Mouse (Mus musculus) cerebellum, postnatal 14 days (tissue): ENCODE measurements at regions not wholly inside any gene's neighbourhood (a gene's known extent, or its start where the extent isn't known, plus 50 kb on each side); places are given as distances from the start of the nearest gene placed in this dataset.

Experiments
- DNase-seq, 2 experiments: peaks; one replicate each; pipeline ENCODE4 v3.0.0; 2021; ENCODE audit warnings: mixed read lengths in 2 of 2

DNA sequence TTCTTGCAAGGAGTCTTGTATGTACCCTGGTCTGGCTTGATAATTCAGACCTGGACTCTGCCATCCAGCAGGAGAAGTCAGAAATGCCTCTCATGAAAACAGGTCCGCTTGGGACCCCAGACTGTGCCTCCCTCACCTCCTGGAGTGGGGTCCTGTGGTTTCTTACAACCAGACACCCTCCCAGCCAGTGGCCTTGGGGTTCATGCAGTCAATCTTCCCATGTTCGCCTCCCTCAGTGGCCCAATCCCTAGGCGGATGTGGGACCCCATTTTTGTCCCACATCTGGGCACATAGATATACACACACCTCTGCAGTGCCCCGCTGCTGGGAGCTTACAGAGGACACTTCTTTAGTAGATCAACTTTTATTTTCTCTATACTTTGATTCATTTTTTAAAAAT is 217.7 kb downstream of the Lrfn2 start:
- DNase-seq, result no peak

DNA sequence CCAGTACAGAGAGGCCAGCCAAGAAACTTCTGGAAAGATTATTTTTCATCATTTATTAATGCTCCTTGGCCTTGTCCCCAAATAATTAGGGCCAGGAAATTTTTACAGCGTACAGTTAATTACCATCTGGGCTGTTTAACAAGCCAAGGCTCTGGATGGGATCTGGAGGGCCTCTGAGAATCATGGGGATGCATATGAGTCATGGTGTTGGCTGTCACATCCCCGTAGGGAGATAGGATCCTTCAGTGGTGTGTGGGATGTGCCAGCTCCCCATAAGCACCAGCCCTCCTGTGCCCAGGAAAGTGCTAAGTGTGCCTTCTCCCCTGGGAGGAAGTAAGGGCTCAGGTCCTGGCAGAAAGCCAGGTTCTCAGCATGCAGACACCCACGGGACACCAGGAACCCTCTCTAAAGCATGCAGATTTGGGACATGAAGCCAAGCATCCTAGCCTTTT is 218.8 kb downstream of the Lrfn2 start:
- peak; percentile 21 to 49 for DNase-seq

DNA sequence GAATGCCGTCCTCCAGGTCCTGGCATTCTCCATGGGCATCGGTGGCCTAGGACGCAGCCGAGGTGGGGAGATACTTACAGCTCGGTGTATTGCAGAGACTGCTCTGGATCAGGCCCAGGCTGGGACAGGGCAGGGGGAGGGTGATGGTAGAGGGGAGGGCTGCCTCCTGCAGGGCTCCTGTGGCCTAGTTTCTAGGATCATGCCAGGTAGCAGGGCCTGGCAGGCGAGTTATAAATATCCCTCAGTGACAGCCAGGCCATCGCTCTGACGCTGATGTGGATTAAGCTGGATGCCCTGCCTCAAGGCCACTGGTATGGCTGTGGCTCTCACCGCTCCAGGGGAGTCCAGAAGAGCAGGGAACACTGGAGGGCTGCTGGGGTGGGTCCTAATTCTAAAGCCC is 221.8 kb downstream of the Lrfn2 start:
- peak; percentile 40 to 41 for DNase-seq

DNA sequence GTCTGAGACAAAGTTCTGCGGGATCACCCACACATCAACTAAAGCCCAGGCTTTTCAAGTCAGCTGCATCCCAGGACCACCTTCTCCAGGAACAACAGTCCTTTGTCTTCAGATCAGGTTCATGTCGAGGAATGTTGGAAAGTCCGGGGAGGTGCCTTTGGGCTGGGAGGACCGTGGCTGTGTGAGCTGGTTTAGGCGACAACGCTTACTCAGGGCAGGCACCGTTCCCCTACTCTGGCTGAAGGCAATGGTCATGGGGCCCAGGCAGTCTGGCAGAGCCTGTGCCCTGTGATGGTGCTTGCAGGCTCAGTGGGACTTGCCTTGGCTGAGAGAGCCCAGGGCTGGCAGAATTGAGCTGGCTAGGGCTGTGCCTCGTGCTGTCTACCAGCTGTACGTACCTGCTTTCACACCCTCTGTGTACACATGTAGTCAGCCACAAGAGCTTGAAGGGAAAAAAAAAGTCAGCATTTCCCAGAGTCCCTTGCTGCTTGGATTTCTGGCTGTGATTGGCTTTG is 222.9 kb downstream of the Lrfn2 start:
- DNase-seq, result peak; percentile 47 to 56

DNA sequence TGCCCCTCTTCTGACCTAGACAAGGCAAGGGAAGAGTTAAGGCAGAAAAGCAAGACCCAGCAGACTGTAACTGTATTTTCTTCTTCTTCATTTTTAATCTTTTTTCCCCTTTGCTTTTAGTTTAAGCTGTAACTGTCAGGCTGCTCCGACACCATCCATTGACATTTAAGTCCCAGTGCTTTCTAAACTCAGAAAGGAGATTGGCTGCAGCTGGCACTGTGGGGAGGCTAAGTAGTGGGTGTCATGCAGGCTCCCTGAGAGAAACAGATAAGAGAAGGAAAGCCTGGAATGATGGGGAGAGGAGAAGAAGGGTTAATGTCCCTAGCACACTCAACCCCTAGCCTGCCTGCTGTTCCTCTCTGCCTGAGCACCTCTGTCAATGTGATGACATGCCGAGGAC is 225.4 kb downstream of the Lrfn2 start:
- no peak for DNase-seq

DNA sequence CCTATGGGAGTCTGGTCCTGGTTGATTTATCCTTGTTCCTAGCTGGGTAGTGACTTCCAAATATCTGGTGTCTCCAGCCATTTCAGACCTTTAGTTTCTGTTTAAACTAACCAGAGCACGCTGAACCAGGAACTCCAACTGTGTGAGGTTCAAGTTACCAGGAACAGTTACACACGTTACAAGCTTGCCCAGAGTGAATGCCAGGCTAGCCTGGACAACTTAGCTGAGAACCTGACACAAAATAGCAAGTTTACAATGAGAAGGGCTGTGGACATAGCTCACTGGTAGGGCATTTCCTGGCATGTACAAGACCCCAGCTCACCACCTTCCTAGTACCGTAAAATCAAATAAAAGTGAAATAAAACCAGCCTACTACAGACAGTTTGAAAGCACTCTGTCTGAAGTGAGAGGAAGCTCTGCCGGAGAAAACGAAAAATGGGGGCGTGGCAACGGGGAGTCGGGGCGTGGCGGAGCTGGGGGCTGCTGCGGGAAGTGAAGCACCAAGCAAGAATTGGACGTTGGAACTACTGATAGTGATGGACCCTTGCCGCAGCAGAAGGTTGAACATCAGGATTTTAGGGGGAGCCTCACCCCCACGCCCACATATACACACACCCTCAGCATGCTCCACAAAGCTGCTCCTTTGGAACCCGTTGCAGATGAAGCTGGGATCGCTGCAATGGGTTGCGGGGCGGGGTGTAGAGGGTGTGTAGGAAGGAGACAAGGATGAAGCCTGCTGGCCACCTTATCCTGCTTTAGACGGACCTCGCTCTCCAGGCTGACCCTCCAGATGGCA is 239.3 kb downstream of the Lrfn2 start:
- no peak for DNase-seq

DNA sequence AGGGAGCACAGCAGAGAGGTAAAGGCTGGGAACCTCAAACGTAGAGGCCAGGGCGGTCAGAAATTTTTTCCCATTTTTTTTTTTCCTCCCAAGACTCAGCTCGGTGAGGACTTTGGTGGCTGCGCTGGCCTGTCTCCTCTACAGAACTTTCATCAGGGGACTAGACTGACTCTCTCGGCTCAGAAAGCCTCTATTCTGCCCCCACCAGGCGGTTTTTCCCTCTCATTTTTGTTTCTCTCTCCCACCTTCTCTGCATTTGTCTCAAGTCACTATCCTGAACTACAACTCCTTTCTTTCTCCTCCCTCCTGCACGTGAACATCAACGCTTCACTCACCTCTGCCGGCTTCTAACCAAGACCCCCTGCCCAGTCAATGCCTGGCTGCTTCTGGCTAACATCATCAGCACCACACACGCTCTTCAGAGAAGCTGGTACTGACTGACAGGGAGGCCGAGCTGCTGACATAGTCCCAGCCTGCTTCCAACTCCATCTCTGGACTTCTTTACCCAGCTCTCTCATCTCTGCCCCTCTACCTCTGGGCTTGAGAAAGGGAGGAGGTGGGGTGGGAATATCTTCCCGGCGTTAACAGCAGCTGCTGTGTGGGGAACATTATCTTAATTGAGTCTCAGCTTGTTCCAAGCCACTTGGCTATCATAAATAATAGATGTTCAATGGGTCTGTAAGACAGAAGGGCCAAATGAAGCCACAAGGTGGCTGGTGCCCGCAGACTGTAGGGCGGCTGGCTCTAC is 240.0 kb downstream of the Lrfn2 start:
- no peak for DNase-seq

DNA sequence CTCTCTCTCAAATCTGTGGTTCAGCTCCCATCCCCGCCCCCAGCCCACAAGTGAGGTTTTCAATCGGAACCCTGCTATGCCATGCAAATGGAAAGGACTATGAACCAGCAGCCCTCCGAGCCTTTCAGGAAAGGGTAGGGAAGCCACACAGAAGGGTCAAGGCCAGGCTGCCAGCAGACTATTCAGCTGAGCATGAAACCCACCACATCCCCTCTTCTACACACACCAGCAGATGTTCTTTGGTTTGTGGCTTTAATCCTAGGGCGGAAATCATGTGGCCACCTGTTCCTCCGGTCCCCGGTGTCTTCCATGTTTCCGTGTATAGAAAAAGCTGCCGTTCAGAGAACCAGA is 240.6 kb downstream of the Lrfn2 start:
- no peak for DNase-seq

DNA sequence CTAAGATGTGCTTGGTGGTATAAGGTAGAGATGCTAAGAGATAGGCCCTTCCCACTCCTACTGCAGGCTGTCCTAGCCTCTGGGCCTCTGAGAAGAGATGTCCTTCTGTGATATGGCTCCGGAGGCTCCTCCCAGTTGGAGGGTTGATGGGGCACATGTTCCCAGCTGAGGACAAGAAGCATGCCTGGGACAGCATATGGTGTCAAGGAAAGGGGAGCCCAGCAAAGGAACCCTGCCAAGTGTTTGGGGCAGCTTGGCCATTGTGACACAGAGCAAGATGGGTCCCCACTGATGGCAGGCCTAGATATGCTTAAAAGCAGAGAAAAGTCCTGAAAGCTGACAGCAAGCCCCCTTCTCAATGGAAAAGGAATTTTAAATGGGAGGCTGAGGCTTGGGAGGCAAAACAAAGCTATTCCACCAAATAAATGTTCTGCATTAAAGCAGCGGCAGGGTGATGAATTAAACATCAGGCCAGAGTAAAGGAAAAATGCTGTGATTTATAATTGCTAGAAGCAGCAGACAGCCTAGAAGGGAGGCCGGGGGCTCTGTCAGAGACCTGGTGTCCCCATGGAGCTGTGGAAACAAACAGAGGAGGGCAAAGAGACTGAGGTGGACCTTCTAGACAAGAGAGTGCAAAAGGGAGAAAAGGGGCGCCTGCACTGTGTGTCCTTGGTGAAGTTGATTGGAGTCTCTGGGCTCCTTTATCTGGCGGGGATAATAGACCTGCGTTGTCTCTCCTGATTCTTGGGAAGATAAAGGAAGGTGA is 246.0 kb downstream of the Lrfn2 start:
- no peak for DNase-seq

DNA sequence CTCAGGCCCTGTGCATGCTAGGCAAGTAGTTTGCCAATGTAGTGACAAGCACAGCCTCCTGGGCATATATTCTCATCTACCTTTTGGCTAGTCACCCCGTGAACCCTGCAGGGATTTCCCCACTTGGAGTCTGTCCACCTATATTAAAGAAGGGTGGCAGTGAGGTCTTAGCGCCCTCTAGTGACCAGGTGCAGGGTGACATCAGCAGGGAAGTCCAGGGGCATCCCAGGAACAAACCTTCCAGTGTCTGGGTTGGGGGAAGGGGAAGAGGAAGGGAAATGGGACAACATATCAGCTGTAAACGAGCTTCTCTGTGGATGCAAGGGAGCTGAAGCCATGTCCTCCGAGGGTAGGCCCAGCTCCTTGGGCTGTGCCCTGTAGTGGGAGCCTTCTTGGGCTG is 245.7 kb upstream of the Mocs1 start:
- DNase-seq, result peak; percentile 70 to 71

DNA sequence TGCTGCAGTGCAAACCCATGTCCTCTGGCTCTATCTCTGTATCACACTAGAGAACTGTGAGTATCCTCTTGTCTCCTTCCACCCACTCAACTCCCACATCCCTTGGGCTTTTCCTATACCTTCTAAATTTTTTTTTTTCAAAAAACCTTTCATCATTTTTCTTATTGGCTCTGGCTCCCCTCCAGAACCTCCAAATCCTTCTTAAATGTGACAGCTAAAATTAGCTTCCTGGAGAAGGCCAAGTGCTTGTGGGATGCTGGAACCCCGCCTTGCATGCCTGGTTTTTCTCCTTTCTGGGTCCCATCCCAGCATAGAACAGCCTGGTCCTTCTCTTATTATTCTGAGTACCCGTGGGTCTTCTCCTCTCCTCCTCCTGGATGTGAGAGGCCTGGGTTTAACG is 244.2 kb upstream of the Mocs1 start:
- peak in 1 of 2 experiments; percentile 43 for DNase-seq

DNA sequence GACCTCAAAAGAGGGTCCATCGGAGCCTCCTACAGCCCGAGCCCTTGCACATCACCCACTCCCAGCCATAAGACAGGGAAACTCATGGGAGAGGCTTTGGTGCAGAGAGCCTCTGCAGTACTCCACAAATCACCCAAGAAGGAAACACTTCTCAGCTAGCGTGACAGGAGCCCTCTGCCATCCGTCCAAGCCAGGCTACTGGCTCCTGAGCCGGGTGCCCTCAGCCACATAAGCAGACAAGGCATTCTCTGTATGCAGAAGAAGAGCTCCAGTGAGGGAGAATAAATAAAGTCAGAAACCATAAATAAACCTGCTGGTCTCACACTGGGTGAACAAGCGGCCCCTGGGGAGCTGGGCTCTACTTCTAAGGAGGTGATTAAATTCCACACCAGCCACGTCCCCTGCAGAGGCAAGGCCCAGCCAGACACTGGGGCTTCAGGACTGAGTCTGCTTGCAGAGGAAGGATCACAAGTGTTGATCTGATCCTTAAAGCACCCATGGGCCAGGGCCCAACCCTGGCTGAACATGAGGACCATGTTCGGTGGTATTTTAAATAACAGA is 243.0 kb upstream of the Mocs1 start:
- DNase-seq, result peak in 1 of 2 experiments; percentile 18

DNA sequence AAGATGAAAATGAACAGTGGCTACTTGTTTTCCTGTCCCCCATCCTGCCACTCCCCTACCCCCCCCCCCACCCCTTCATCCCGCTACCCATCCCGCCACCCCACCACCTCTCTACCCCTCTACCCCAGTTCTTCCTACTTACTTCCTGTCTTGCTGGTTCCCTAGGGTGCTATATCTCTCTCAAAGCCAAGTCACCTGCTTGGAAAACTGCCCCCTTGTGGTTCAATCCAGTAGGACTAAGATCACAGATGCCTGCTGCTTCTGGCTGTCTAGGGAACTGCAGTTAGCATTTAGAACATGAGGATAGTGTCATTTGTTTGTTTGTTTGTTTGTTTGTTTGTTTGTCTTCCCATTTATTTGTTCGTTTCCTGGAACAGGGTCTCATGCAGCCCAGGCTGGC is 238.4 kb upstream of the Mocs1 start:
- peak; percentile 72 to 81 for DNase-seq

DNA sequence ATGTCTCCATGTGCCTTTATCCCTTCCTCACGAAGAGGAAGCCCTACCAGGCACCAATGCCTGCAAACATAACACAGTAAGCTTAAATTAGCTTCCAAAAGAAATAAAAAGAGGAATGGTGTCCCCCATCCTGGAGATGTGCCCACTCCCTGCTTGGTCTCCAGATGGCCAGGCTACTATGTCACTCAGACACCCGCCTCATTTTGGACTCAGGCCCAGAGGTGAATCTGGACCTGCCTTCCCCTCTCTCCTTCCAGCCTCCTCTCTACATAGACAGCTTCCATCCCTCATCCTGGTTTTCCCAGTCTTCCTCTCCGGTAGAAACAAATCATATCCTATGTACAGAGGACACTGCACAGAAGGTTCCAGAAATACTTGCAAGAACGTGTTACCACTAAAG is 237.8 kb upstream of the Mocs1 start:
- peak; percentile 99 for DNase-seq

DNA sequence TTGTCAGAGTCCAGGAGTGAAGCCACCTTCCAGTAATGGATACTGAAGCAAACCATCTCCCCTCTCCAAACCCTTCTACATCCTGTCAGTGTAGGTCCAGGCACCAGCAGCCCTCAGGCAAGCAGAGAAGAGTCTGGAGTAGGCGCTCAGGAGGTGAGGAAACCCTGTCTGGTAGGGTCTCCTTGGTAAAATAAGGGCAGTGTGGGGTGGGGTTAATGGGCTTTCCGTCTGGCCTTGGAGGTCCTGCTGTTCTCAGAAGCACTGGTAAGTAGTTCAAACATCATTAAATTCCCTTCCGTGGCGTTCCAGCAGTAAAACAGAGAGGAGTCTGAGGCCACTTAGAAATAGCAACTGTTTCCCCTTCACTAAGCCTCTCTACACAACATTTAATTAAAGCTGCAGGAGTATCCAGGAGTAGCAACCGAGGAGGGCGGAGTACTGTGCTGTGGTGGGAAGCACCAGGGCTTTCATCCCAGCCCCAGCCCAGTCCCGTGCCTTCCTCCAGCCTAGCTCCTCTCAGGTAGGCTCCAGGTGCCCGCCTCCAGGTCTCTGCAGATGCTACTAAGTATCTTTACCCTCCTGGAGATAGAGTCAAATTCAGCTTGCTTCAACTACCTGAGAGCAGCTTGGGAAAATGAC is 232.0 kb upstream of the Mocs1 start:
- no peak for DNase-seq

DNA sequence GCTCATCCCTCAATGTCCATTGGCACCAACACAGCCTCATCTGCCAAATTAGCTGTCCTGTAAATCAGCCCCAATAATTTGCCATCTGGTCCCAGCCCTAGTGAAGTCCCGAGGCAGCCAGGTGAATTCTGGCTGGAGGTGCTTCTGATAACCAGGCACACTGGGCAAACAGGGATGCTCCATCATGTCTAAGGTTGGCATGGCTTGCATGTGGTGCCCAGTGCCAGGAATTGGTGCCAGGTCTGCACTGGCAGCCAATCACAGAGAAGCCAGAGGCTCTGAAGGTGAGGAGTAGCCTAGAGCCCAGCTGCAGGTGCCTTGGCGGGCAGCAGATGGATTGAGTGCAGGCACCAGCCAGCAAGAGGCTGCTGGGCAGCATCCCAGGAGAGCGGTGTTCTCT is 226.7 kb upstream of the Mocs1 start:
- peak; percentile 96 to 97 for DNase-seq

DNA sequence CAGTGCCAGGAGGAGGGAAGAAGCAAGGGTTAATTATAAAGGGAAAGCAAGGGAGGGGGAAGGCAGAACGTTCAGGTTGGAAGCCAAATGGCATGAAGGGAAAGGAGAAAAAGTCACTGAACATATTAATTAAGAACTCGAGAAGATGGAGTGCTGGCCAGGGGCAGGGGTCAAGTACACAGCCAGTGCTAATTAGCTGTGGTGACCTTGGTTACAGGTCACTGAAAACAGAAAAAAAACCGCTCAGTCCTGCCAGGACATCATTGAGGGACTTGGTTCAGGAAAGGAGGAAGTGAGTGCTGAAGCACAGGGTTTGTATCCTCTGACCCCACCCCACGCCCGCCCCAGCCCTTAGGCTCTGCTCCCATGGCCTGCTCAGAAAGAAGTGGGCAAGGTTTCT is 223.1 kb upstream of the Mocs1 start:
- no peak for DNase-seq

DNA sequence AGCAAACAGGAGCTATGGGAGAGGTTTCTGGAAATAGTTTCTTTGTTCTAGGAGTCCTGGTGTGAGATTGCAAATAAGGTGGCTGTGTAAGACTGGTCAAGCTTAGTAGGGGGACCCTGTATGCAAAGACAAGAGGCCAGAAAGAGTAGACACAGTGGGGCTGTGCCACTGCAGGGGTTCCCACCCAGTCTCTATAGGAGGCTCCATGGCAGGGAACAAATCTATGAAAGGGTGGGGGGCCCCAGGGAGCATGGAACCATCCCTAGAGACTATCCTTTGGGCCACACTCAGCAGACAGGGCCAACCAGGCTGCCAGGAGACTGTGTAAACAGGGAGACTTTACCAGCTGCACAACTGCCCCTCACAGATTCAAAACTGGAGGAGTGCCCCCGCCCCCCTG is 222.6 kb upstream of the Mocs1 start:
- DNase-seq, result no peak

DNA sequence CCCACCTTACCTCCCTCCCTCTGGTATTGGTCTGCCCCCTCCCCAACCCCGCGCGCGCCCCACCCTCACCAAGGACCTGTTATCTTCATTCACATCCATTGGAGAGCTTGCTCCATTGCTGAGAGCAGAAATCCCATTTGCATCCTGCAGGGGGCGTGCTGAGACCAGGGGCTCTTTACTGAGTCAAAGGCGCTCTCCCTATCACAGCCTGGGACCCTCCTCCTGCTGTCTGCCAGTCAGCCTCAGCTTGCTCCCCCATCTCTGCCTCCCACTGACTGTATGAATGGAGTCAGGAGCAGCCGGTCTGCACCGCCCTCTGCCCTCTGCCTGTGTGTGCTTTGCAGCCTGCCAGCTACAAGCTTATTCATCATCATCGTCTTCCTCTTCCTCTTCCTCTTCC is 221.5 kb upstream of the Mocs1 start:
- DNase-seq, result peak in 1 of 2 experiments; percentile 66

DNA sequence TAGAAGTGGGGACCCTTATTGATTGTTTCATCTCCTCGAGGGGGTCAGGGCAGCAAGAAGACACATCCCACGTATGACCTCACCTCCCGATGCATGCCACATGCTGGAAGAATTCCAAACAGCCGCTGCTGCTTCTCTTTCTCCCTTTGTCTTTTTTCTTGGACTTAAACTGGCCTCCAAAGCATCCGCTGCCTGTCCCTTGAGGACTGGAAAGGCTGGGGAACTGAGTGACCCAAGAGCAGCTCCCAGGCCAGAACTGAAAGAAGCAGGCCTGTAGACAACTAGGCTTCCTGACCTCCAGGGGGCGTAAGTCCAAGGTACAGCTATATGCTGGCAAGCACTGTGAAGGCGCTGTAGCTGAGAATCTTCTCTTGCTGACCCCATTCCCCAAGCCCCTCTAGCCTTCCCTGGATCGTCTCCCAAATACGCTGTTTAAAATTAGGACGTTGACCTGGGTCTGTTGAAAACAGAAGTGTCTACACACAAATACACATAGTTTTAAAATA is 219.8 kb upstream of the Mocs1 start:
- DNase-seq, result peak in 1 of 2 experiments; percentile 54

DNA sequence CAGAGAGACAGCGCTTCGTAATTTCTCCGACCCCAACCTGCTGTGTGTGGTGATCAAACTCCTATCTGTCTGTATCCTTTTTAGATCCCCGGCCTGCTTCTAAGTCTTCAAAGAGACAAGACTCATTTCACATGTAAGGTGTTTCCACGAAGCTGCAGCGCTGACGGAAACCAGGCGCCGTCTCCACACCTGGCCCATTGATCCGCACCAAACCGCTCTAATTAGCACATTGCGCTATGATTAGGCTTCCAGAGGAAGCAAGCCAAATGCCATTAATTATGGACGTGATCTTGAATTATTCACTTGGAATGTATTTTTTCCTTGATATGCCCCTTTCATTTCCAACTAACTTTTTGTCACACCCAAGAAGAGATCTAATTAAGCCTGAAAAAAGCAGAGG is 215.2 kb upstream of the Mocs1 start:
- DNase-seq, result no peak

DNA sequence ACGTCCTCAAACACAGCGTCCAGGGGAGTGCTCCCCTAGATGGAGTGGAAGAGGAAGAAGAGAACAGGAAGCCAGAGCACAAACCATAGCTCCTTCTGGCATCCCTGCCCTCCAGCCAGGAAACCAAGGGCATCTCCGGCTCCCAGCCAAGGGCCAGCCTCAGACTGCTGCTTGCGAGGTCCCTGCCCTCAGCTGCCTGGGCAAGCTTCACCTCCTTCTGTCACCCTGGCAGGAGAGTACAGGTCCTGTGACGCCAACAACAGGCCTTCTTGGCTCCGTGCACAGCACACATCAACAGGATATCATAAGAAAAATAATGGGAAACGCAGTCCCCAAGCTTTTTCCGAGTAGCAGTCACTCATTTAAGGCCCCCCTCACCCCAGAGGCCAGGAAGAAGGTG is 212.9 kb upstream of the Mocs1 start:
- peak; percentile 91 to 95 for DNase-seq
